Mouse (Mus musculus) heart, embryonic 11.5 days (tissue): Measurements from ENCODE around the gene Gm20388. TPM values are rescaled to one million over a fixed set of nuclear protein-coding genes. Genes with fewer than 3 reads are reported as not detected.

Experiments
- ATAC-seq: fragments of 200-750 bp; cut with Nextera tagmentation; replicated peaks from 2 replicates; pipeline ENCODE4 v1.8.0; 2017; ENCODE audit warnings: moderate library complexity; ENCODE audit not compliant: insufficient number of reproducible peaks, low FRiP score, low TSS enrichment
- H3K27ac ChIP-seq: fragments of 300-500 bp; sonication (generic); 2 replicates; pipeline ENCODE4 v1.5.1; 2014; ENCODE audit warnings: mild to moderate bottlenecking, low read depth, low read length
- H3K27me3 ChIP-seq: fragments of 300-500 bp; sonication (generic); 2 replicates; pipeline ENCODE4 v1.6.1; 2014; ENCODE audit warnings: mild to moderate bottlenecking, low read length, mixed read lengths; ENCODE audit not compliant: control insufficient read depth, insufficient read depth
- H3K36me3 ChIP-seq: fragments of 300-500 bp; sonication (generic); 2 replicates; pipeline ENCODE4 v1.6.1; 2014; ENCODE audit warnings: mild to moderate bottlenecking, low read length, moderate library complexity, mixed read lengths; ENCODE audit not compliant: control insufficient read depth, insufficient read depth
- H3K4me1 ChIP-seq: fragments of 300-500 bp; sonication (generic); 2 replicates; pipeline ENCODE4 v1.6.1; 2014; ENCODE audit warnings: low read length; ENCODE audit not compliant: control insufficient read depth, insufficient read depth
- H3K4me2 ChIP-seq: fragments of 300-500 bp; sonication (generic); 2 replicates; pipeline ENCODE4 v1.6.1; 2014; ENCODE audit warnings: mild to moderate bottlenecking, moderate library complexity
- H3K4me3 ChIP-seq: fragments of 300-500 bp; sonication (generic); 2 replicates; pipeline ENCODE4 v1.5.1; 2014; ENCODE audit warnings: low read depth, low read length
- H3K9ac ChIP-seq: fragments of 300-500 bp; sonication (generic); 2 replicates; pipeline ENCODE4 v1.6.1; 2014; ENCODE audit warnings: mild to moderate bottlenecking, low read depth, low read length, moderate library complexity
- H3K9me3 ChIP-seq: fragments of 300-500 bp; sonication (generic); replicated peaks from 2 replicates; pipeline ENCODE4 v1.6.1; 2016; ENCODE audit warnings: low read length; ENCODE audit not compliant: control insufficient read depth
- WGBS: fragments of 180-500 bp; shearing (Covaris S2); extraction: QIAGEN DNeasy Blood & Tissue Kit; methylation state at CpG from one replicate; pipeline ENCODE4 v1.1.7; 2014; ENCODE audit not compliant: insufficient replicate concordance; 5-methylcytosine and 5-hydroxymethylcytosine counted together
- polyA plus RNA-seq: library from polyadenylated mRNA; unstranded; fragments of >200 nt; fragmentation: Nextera tagmentation; extraction: Ambion mirVana; gene quantifications from 2 replicates; pipeline ENCODE4 v1.2.1, GENCODE M21; 2014

The Gm20388 gene
- polyA plus RNA-seq, 1 experiment from 2014 or later, result 6.4 TPM

- H3K27me3 ChIP-seq, result no peaks in the 10 kb centered on the region; the same call in 1 of the 2 replicates
- H3K9ac ChIP-seq, result no peak overlapping the region
- no peak overlapping the region for H3K4me2 ChIP-seq
Measured at GRCm38 (mm10) chr8:120397444-120398411, 487.1 kb downstream of the Gm20388 start.

DNA sequence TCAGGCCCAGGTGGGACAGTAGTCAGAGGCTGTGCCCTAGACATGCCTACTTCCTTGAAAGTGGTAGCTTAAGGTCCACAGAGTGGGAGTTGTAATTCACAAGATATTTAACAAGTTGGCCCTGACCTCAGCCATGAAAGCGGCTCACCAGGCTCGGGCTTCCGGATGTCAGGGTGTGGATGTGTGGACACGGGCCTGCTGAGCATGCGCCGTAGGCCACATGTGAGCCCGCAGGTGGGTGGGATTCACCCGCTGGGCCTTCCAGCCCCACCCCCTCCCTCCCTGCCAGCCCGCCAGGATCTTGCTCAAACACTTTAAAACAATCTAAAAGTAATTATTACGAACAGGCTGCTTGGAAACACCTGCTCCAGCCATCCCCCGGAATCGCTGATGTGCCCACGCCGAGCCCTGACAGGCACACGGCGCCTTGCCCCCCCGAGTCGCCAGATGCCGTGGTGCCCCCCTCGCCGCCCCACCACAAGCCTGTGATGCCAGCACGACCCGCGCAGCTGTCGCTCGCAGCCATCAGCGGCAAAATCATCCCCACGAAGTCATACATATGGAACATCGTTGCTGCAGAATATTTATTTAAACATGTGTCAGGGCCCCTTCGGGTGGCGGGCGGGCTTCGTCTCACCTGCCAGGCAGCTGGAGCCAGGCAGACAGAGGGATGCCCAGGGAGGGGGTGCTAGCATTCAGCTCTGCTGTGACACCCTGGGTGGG, 488.7 kb downstream of the Gm20388 start:
- ATAC-seq, result no peak

More at GRCm38 (mm10) chr8:120397444-120398411, 487.1 kb downstream of the Gm20388 start:
- 62% methylated on average over 15 of the region's 15 CpGs for WGBS
- Histone ChIP-seq H3K4me1 (peaks cover 12% of the 10 kb centered on the region; the same call in 1 of the 2 replicates), H3K36me3 (no peaks in the 10 kb centered on the region), H3K9me3 (no peaks in the 10 kb centered on the region), H3K27ac (no peak overlapping the region), H3K4me3 (no peak overlapping the region)
- no peak for ATAC-seq

DNA sequence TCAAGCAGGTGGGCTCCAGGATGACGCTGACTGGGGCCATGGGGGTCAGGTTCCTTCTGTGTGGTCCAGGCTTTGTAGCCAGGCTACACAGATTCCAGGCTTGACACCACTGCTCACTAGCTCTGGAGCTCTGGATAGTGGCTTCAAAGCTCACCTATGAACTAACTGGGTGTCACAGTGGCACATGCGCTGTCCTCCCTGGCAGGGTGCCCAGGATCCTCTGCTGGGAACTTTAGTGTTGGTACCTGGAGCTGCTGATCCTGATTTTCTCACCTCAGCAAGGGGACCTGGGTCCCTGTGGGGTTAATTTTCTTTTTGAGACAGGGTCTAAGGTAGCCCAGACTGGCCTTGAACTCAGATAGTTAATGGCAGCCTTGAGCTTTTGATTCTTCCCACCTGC, 490.6 kb downstream of the Gm20388 start:
- H3K4me2 ChIP-seq, result no peak overlapping the region
- no peak for ATAC-seq
- no peak overlapping the region for H3K9ac ChIP-seq
- H3K27ac ChIP-seq, result no peak overlapping the region
- H3K27me3 ChIP-seq, result no peaks in the 10 kb centered on the region; the same call in 1 of the 2 replicates
- no peaks in the 10 kb centered on the region for H3K36me3 ChIP-seq
- no peak overlapping the region for H3K4me3 ChIP-seq
- H3K9me3 ChIP-seq, result no peaks in the 10 kb centered on the region
- WGBS, result 80% methylated on average over 2 of the region's 2 CpGs
- peaks cover 18% of the 10 kb centered on the region; the same call in 1 of the 2 replicates for H3K4me1 ChIP-seq

More for the DNA sequence above, 488.7 kb downstream of the Gm20388 start:
- Histone ChIP-seq H3K27ac (no peak overlapping the region), H3K9ac (no peak overlapping the region), H3K4me1 (peaks cover 15% of the 10 kb centered on the region; the same call in 1 of the 2 replicates), H3K9me3 (no peaks in the 10 kb centered on the region), H3K4me2 (no peak overlapping the region), H3K36me3 (no peaks in the 10 kb centered on the region), H3K27me3 (no peaks in the 10 kb centered on the region; the same call in 1 of the 2 replicates), H3K4me3 (no peak overlapping the region)
- 53% methylated on average over 33 of the region's 33 CpGs for WGBS

GRCm38 (mm10) chr8:120401712-120402111, 491.1 kb downstream of the Gm20388 start:
- no peak for ATAC-seq
- Histone ChIP-seq H3K36me3 (no peaks in the 10 kb centered on the region), H3K27me3 (no peaks in the 10 kb centered on the region; the same call in 1 of the 2 replicates), H3K4me1 (peaks cover 18% of the 10 kb centered on the region; the same call in 1 of the 2 replicates), H3K9ac (no peak overlapping the region), H3K27ac (no peak overlapping the region), H3K4me2 (no peak overlapping the region), H3K4me3 (no peak overlapping the region), H3K9me3 (no peaks in the 10 kb centered on the region)
- WGBS, result 78% methylated on average over 7 of the region's 7 CpGs

DNA sequence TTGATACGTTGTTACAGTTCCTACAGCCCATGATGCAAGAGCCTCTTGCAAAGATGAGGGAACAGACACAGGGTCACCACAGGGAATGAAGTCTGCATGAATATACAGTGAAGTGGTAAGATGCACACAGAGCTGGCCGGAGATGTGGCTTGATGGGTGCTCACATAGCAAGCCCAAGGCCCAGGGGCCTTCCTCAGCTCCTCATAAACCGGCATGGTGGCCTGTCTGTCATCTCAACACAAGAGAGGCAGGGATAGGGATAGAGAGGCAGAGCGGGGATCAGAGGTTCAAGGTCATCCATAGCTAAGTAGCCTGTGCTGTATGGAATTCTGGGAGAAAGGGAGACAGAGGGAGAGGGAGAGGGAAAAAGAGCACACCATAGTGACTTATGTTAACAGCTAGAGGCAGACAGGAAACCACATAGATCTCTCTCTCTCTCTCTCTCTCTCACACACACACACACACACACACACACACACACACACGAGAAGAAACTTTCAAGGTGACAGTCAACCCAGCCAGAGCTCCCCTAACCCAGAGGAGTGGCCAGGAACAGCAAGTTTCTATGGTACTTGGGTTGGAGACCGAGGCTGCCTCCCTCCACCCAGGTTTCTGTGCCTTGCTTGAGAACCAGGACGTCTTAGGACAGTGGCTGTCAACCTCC, 493.1 kb downstream of the Gm20388 start:
- H3K4me1 ChIP-seq, result peaks cover 21% of the 10 kb centered on the region
- peak overlapping the region; percentile 22; the same call in 1 of the 2 replicates for H3K9ac ChIP-seq
- H3K9me3 ChIP-seq, result no peaks in the 10 kb centered on the region
- WGBS, result 67% methylated on average over 7 of the region's 7 CpGs
- no peak overlapping the region for H3K4me3 ChIP-seq
- ATAC-seq, result no peak
- H3K27ac ChIP-seq, result no peak overlapping the region
- no peak overlapping the region for H3K4me2 ChIP-seq
- H3K27me3 ChIP-seq, result no peaks in the 10 kb centered on the region; the same call in 1 of the 2 replicates
- H3K36me3 ChIP-seq, result no peaks in the 10 kb centered on the region

- H3K4me3 ChIP-seq, result no peak overlapping the region
- H3K27ac ChIP-seq, result no peak overlapping the region
- H3K9ac ChIP-seq, result no peak overlapping the region
- H3K4me1 ChIP-seq, result peaks cover 27% of the 10 kb centered on the region
- H3K9me3 ChIP-seq, result no peaks in the 10 kb centered on the region
- ATAC-seq, result no peak
- H3K4me2 ChIP-seq, result no peak overlapping the region
- WGBS, result 53% methylated on average over 7 of the region's 7 CpGs
- H3K27me3 ChIP-seq, result no peaks in the 10 kb centered on the region; the same call in 1 of the 2 replicates
- H3K36me3 ChIP-seq, result no peaks in the 10 kb centered on the region
Measured at GRCm38 (mm10) chr8:120404609-120405036, 494.0 kb downstream of the Gm20388 start.

DNA sequence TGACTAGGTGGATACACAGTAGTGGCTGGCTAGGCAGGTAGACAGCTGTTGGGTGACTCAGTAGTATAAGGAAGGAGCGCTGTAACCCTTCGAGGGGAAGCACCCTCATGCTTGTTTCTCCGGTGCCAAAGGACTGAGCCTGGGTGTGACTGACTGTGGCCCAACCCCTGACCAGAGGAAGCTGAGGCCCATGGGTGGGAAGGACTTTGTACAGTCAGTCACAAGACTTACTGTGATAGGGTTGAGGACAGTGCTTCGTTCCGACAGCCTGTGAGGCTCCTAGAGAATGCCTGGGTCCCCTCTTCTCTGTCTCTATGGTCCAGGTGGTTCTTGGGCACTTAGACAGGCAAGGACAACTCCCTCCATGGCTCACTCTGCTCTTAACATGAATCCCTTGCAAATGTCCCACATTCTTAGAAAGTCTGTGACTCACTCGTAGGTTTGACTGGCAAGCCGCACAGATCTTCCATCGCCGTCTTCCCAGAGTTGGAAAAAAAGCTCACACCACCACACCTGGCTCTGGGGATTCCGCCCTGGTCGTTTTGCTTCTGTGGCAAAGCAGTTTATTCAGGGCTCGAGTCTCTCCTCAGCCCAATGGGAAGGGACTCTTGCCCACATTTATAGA, 495.5 kb downstream of the Gm20388 start:
- WGBS, result 86% methylated on average over 12 of the region's 12 CpGs
- Histone ChIP-seq H3K36me3 (no peaks in the 10 kb centered on the region), H3K4me3 (no peak overlapping the region), H3K27me3 (peaks cover 2% of the 10 kb centered on the region; the same call in 1 of the 2 replicates), H3K27ac (no peak overlapping the region), H3K4me2 (no peak overlapping the region), H3K9ac (no peak overlapping the region), H3K9me3 (no peaks in the 10 kb centered on the region), H3K4me1 (peaks cover 27% of the 10 kb centered on the region)
- ATAC-seq, result no peak
